Mouse (Mus musculus) erythroblast, embryonic 14.5 days (primary cell): ENCODE data around the gene Myh10. TPM values are rescaled to one million over a fixed set of nuclear protein-coding genes. Genes with fewer than 3 reads are reported as not detected.

ENCODE experiments used
- H3K27me3 ChIP-seq: 2 replicates; pipeline ENCODE4 v1.6.1; 2012; ENCODE audit warnings: inconsistent platforms; ENCODE audit not compliant: control insufficient read depth
- H3K36me3 ChIP-seq: 2 replicates; pipeline ENCODE4 v1.6.1; 2012; ENCODE audit warnings: mild to moderate bottlenecking, inconsistent platforms; ENCODE audit not compliant: control insufficient read depth
- H3K4me1 ChIP-seq: 2 replicates; pipeline ENCODE4 v1.6.1; 2012; ENCODE audit warnings: inconsistent platforms; ENCODE audit not compliant: control insufficient read depth
- H3K4me3 ChIP-seq: replicated peaks from 2 replicates; pipeline ENCODE3; 2012; ENCODE audit warnings: moderate library complexity, mild to moderate bottlenecking, inconsistent platforms
- H3K9me3 ChIP-seq: 2 replicates; pipeline ENCODE4 v1.6.1; 2012; ENCODE audit warnings: low read length, inconsistent platforms, mixed read lengths; ENCODE audit not compliant: control insufficient read depth
- GATA1 ChIP-seq: IDR thresholded peaks from 2 replicates; pipeline ENCODE4 v1.6.1; 2012; ENCODE audit warnings: low read length, inconsistent platforms, mixed read lengths
- TAL1 ChIP-seq: IDR thresholded peaks from 3 replicates; pipeline ENCODE4 v1.6.1; 2012; ENCODE audit warnings: low read length, inconsistent platforms, mixed read lengths
- polyA plus RNA-seq: library from polyadenylated mRNA; stranded (reverse); fragments of >175 nt; gene quantifications from 2 replicates; pipeline ENCODE4 v1.2.3, GENCODE M21; 2012

The Myh10 gene
- polyA plus RNA-seq, 1 experiment = 7.7 TPM

DNA sequence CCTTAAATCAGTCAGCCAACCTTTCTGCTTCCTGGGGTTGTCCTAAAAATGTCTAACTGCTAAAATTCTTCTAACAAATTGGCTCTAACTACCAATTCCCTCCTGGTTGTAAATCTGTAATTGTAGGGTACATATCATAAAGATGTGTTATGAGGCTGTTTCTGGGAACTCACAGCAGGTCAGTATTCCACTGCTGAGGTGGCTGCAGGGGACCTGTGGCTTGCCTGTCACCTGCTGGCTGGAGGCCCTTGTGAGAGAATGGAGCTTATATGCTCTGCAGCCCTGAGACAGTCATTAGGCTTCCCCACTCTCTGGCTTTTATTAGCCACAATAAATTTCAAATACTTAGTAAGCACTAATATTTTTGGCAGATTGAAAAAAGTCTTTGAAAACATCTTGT, 87.5 kb downstream of the Myh10 start:
- H3K4me1 ChIP-seq = no peaks in the 10 kb centered on the region
- H3K27me3 ChIP-seq = no peaks in the 10 kb centered on the region
- no peaks in the 10 kb centered on the region for H3K9me3 ChIP-seq
- H3K36me3 ChIP-seq = peaks cover 88% of the 10 kb centered on the region
- no peak overlapping the region for H3K4me3 ChIP-seq
- TF ChIP-seq GATA1 (no peak), TAL1 (no peak)

DNA sequence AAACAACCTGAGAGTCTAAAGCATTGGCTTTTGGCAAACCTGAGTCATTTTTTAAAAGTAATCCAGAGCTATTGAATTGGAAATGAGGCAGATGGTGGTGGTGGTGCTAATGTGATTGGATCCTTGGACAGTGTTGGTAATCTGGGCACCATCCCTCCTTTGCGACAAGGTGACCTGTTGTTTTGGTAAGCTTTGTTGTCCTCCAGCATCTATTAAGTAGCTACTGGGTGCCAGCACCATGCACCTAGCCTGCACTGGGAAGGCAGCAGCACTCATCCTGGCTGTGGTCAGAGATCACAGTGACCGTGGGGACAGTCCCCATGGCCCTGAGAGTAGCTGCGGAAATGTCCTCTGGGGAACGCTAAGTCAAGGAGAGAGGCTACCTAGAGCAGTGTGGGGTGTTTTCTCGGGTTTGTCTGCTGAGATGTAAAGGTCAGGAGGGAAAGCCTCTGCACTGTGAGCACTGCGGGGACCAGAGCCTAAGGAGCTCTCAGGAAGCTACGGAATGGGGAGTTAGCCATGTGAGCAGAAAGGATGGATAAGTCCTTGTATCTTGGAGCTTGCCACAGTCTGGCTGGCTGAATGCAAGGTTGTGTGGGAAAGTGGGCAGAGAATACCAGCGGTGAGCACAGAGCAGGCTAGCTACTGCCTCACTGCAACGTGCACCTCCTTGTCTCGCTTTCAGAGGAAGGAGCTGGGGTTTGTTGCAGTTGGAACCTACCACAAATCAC, 88.5 kb downstream of the Myh10 start:
- Histone ChIP-seq H3K9me3 (no peaks in the 10 kb centered on the region), H3K4me3 (no peak overlapping the region), H3K36me3 (peaks cover 89% of the 10 kb centered on the region), H3K27me3 (no peaks in the 10 kb centered on the region), H3K4me1 (no peaks in the 10 kb centered on the region)
- TF ChIP-seq GATA1 (no peak), TAL1 (no peak)

DNA sequence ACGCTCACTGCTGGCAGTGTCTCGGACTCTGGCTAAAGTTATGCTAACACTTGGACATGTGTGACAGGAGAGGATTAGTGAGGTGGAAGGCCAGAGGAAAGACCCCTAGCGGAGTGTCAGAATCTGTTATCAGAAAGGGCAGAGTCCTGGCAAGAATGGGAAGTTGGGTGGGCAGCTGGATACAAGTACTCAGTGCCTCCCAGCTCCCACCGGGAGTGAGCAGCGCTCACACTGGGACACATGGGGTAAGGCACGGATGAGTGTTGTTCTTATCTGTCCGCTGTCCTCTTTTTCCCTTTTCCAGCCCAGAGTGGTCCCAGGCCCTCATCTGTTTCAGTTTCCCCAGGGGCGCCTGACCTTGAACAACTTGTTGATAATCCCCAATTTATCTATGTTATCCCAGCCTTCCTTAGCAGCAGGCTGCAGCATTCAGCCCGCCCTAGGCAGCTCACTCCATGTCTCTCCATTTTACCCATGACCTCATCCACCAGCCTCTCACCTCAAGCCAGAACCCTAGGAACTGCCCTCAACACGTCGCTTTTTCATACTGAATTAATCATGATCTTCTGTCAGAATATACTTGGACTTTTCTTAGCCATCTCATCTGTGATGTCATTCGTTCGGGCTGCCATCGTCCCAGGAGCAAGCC, 89.2 kb downstream of the Myh10 start:
- TF ChIP-seq GATA1 = no peak
- TF ChIP-seq TAL1 = no peak
- Histone ChIP-seq H3K9me3 (no peaks in the 10 kb centered on the region), H3K4me3 (no peak overlapping the region), H3K4me1 (no peaks in the 10 kb centered on the region), H3K27me3 (no peaks in the 10 kb centered on the region), H3K36me3 (peaks cover 89% of the 10 kb centered on the region)

DNA sequence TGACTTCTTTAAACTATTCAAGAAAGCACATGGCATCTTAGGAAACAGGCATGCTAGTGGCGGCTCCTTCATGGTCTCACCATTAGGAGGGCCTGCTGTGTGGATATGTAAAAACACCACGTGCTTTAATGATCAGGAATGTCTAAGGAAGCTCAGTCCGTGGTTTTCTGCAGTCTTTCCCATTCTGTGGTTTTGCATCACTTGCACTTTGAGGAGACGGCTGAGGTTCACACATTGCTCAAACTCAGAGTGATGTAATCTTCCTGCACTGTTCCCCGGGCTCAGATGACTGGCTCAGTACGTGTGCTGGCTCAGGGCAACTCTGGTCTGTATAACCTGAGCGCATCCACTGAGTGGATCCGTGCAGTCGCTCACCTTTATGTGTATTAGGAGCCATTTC, 91.0 kb downstream of the Myh10 start:
- no peaks in the 10 kb centered on the region for H3K4me1 ChIP-seq
- no peak overlapping the region for H3K4me3 ChIP-seq
- TF ChIP-seq TAL1 (no peak), GATA1 (no peak)
- no peaks in the 10 kb centered on the region for H3K9me3 ChIP-seq
- no peaks in the 10 kb centered on the region for H3K27me3 ChIP-seq
- H3K36me3 ChIP-seq = peaks cover 93% of the 10 kb centered on the region

GRCm38 (mm10) chr11:68785813-68786212, 94.5 kb downstream of the Myh10 start:
- Histone ChIP-seq H3K27me3 (no peaks in the 10 kb centered on the region), H3K9me3 (no peaks in the 10 kb centered on the region), H3K4me1 (no peaks in the 10 kb centered on the region), H3K36me3 (peaks cover 97% of the 10 kb centered on the region), H3K4me3 (no peak overlapping the region)
- no peak for TF ChIP-seq GATA1
- TF ChIP-seq TAL1 = no peak

DNA sequence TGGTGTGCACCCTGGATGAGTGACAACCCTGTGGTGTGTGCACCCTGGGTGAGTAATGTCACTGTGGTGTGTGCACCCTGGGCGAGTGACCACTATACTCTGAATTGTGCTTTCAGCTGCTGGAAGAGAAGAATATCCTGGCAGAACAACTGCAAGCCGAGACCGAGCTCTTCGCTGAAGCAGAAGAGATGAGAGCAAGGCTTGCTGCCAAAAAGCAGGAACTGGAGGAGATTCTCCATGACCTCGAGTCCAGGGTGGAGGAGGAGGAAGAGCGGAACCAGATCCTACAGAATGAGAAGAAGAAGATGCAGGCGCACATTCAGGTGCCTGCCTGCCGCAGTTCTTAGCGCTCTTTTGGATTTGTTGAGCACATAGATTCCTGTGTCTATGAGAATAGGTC, 95.9 kb downstream of the Myh10 start:
- Histone ChIP-seq H3K4me1 (no peaks in the 10 kb centered on the region), H3K9me3 (no peaks in the 10 kb centered on the region), H3K36me3 (peaks cover 98% of the 10 kb centered on the region), H3K27me3 (no peaks in the 10 kb centered on the region), H3K4me3 (no peak overlapping the region)
- TF ChIP-seq TAL1 (no peak), GATA1 (no peak)

- Histone ChIP-seq H3K27me3 (no peaks in the 10 kb centered on the region), H3K9me3 (no peaks in the 10 kb centered on the region), H3K36me3 (peaks cover 99% of the 10 kb centered on the region), H3K4me3 (no peak overlapping the region), H3K4me1 (no peaks in the 10 kb centered on the region)
- no peak for TF ChIP-seq GATA1
- TF ChIP-seq TAL1 = no peak
Observed at GRCm38 (mm10) chr11:68790720-68791119, 99.4 kb downstream of the Myh10 start.

- Histone ChIP-seq H3K4me3 (no peak overlapping the region), H3K27me3 (no peaks in the 10 kb centered on the region), H3K4me1 (no peaks in the 10 kb centered on the region), H3K9me3 (peaks cover 5% of the 10 kb centered on the region), H3K36me3 (peaks cover 99% of the 10 kb centered on the region)
- TF ChIP-seq TAL1 (no peak), GATA1 (no peak)
Observed at GRCm38 (mm10) chr11:68791794-68792193, 100.4 kb downstream of the Myh10 start.

DNA sequence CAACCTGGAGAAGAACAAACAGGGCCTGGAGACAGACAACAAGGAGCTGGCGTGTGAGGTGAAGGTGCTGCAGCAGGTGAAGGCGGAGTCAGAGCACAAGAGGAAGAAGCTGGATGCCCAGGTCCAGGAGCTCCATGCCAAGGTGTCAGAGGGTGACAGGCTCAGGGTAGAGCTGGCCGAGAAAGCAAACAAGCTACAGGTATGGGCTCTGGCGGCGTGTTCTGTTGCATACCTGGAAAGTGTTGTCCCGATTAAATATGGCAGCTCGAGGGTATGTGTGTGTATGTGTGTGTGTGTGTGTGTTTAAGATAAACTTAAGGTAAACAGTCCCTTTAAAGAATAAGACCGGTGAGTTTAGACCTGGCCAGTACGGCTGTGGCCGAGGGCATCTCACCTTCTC, 106.9 kb downstream of the Myh10 start:
- TF ChIP-seq TAL1 (no peak), GATA1 (no peak)
- H3K9me3 ChIP-seq = peaks cover 7% of the 10 kb centered on the region
- no peaks in the 10 kb centered on the region for H3K4me1 ChIP-seq
- no peak overlapping the region for H3K4me3 ChIP-seq
- peaks cover 99% of the 10 kb centered on the region for H3K36me3 ChIP-seq
- no peaks in the 10 kb centered on the region for H3K27me3 ChIP-seq
